Mouse (Mus musculus) retina, postnatal 1 day (tissue): Measurements from ENCODE around the gene Kcnd1.
A peak's percentile ranks its signal among the peaks of the same experiment; 100 is the strongest.
"Not testable (repeated sequence)": the region's sequence is repeated elsewhere in the genome, so short reads cannot be mapped to it uniquely, and the experiment has no call there.

Source experiments
- DNase-seq: peaks from one replicate; pipeline ENCODE4 v3.0.0-alpha.2; 2012

Gene Kcnd1

DNA sequence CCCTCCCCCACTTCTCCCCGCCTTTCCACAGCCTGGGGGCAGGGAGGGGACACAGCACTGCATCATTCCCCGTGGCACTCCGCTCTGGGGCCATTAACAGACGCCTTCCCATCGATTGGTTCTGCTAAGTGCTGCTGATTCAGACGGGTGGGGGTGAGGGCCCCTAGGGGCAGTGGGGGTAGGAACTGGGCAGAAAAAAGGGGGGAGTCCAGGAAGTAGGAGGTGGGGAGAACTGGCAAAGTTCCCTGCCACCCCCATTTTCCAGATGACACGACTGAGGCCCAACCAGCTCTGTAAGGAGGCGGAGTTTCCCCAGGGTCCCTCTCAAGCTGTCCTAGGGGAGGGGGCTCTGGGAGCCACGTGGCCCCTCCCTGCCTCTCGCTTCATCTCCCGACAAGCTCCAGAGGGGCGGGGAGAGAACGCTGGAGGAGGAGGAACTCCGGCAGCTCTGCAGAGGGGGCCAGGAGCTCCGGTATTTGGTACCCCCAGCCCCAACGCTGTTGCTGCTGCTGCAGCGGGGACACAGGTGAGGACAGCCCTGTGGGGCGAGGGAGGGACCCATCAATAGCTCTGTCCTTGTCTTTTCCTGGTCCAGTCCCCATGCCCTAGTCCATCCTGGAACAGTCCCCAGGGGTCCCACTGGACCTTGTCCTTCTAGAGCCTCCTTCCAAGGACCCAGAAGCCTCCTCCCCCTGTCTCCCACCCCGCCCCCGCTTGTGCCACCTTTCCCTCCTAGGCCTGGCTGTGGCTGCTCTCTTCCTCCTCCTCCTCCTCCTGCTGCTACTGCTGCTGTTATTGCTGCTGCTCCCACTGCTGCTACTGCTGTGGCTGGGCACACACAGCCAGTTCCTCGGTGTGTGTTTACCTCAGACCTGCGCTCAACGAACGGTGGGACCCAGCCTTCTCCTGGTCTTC lies at the start of gene Kcnd1:
Gene Kcnd1 (plus strand): TSS at position 425 of the 915 bp plus-strand sequence.
- peak; percentile 40 for DNase-seq

GRCm38 (mm10) chrX:7772766-7773165 lies 49.3 kb upstream of the Kcnd1 start:
- DNase-seq = peak; percentile 7

- DNase-seq = no peak
These were observed 46.4 kb upstream of the Kcnd1 start for GRCm38 (mm10) chrX:7775501-7776205.

GRCm38 (mm10) chrX:7776329-7777082 lies 45.6 kb upstream of the Kcnd1 start:
- DNase-seq = peak; percentile 57

- no peak for DNase-seq
These were observed 43.4 kb upstream of the Kcnd1 start for GRCm38 (mm10) chrX:7778450-7779244.

DNA sequence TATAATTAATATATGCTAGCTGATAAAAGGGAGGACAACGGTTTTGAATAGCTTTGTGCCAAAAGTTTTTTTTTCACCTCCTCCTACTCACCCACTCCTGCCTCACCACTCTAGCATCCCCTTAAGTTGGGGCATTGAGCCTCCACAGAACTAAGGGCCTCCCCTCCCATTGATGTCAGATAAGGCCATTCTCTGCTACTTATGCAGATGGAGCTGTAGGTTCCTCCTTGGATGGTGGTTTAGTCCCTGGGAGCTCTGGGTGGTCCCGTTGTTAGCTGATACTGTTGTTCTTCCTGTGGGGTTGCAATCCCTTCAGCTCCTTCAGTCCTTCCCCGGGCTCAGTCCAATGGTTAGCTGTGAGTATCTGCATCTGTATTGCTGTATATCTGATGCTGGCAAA lies 42.8 kb upstream of the Kcnd1 start:
- no peak for DNase-seq

DNA sequence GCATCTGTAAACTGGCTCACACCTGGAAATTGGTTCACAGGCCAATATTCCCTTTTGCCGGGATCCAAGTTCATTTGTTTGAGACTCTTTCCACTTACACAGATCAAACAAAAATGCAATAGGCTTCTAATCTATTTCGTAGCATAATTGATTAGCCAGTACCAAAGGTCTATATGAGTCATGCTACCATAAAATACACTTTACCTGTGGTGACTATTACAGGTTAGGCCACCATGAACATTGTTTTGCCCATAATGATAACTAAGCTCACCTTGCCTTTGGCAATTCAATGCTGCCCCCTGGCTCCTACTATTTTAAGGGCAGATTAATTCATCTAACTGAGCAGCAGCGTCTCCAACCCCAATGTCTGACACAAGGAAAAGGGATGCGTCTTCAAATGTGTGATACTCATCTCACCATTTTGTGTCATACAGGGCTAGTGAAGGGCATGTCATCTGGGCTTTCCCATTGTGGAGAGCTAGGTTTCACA lies 39.4 kb upstream of the Kcnd1 start:
- DNase-seq = no peak

- DNase-seq = peak; percentile 94
These were observed 32.5 kb upstream of the Kcnd1 start, which contains the start of gene Gripap1 for GRCm38 (mm10) chrX:7789542-7790136. TSS of gene Gripap1 (plus strand) at chrX:7789765.

DNA sequence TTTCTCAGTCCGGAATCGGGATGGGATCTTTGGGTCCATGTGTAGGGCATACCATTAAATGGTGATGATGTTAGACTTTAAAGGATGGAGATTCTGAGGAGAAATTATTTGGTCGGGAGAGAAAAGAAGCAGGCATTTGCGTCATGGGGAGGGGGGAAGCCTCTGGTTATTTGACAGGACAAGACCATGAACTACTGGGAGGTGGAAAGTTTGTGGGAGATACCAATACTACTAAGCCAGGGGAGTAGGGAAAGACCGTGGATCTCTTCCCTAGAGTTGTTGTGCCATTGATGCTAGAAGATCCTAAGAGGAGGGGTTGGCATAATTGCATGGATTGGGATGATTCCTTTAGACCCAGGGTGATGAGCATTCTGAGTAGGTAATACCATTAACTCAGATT lies 31.8 kb upstream of the Kcnd1 start:
- DNase-seq = peak; percentile 14

GRCm38 (mm10) chrX:7793361-7793760 lies 28.7 kb upstream of the Kcnd1 start:
- DNase-seq = peak; percentile 53

DNA sequence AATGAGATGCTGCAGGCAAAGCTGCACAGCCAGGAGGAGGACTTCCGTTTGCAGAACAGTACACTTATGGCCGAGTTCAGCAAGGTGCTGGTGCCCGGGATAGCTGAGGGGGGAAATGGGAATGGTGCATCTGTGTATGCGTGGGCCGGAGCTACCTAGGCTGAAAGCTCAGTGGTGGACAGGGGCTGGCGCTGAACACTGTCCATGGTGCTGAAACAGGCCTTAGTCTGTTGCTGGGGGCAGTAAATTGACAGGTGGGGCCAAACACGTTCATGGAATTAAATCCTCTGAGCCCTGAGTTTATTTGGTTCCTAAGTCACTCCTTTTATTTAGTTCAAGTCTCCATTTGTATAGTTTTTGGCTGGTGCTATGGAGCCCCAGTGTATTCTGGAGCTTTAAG lies 27.1 kb upstream of the Kcnd1 start:
- peak; percentile 47 for DNase-seq

DNA sequence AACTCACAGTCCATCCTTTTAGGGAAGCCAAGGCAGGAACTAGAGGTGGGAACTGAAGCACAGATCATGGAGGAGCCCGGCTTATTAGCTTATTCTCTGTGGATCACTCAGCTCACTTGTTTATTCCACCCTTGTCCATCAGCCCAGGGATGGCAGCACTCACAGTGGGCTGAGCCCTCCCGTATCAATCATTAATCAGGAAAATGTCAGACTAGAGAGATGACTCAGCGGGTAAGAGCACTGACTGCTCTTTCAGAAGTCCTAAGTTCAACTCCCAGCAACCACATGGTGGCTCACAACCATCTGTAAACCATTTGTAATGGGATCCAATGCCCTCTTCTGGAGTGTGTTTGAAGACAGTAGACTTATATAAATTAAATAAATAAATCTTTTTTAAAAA lies 24.8 kb upstream of the Kcnd1 start:
- no peak for DNase-seq

GRCm38 (mm10) chrX:7802157-7802556 lies 19.9 kb upstream of the Kcnd1 start:
- DNase-seq = not testable (repeated sequence)

GRCm38 (mm10) chrX:7815016-7815415 lies 7.1 kb upstream of the Kcnd1 start:
- DNase-seq = peak; percentile 11

DNA sequence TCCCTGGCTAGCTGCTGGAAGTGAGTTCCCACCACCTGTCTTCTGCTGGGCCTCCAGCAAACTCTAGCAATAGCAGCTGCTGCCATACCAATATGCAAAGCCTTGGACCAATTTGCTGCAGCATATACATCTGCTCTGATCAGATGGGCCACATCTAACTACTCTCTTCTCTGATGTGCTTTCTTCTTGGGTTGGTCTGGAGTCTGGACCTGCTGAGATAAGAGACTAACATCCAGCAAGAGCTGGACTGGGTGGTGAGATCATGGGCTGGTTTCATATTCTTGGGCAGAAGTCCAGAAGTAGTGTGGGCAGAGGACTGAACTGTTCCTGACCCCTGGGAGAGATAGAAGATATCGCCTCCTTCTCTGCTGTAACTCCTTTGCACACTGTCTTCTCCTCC lies 15.1 kb downstream of the Kcnd1 start:
- no peak for DNase-seq

DNA sequence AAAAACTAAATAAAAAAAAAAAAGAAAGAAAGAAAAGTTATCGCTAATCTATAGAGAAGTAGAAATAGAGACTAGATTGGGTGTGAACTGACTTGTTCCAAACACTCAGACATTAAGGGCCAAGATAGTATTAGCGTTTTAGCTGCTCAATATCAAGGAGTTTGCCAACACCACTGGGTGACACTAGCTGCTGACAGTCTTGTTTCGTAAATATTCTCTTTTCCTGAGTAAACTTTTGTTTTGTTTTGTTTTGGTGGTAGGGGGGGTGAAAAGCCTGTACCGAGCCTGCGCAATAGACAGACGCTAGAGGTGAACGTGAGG lies 18.7 kb downstream of the Kcnd1 start:
- DNase-seq = no peak

DNA sequence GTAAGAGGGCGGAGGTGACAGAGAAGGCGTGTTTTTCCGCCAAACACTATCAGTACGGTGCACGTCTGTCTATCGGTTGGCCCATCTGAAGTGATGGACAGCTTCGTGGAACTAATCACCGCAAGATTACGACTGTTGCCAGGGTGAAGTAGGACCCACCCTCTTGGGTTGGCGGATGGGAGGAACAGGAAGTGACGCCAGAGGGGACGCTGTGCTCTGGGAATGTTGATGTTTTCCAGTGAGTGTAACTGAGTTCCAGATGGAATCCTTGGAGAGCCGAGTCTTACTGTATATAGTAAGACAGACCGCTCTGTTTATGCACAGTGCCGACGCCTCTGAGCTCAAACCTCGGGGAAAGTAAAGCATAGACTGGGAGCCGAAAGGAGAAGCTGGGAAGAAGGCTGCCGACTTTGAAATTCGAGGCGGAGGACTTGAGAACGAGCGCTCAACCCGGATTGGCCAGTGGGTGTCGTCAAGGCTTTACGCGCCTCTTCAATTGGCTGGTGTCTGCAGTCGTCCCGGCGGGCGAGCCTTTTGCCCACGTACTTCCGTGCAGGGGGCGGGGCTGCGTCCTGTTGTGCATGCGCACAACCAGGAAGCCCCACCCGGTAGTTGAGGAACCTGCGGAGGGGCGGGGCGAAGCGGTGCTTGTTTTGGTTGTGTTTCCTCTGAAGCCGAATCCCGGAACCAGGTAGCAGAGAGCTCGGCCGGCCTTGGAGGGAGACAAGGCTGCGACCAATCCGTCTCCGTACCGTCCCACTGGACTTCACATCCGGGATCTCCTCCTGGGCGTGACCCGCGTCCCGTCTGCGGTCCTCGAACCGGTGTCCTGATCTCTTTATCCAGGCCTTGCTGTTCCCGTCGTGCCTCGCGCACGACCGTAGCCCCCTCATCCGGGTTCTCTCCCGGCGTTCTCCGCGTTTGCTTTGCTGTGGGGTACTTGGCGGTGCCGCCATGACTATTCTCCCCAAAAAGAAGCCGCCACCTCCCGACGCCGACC lies 19.4 kb downstream of the Kcnd1 start, which contains the start of gene Otud5:
Gene Otud5 (plus strand): TSS at position 202 of the 1,000 bp plus-strand sequence.
- DNase-seq = peak; percentile 97

- peak; percentile 10 for DNase-seq
These were observed 20.2 kb downstream of the Kcnd1 start for GRCm38 (mm10) chrX:7842318-7842717.

DNA sequence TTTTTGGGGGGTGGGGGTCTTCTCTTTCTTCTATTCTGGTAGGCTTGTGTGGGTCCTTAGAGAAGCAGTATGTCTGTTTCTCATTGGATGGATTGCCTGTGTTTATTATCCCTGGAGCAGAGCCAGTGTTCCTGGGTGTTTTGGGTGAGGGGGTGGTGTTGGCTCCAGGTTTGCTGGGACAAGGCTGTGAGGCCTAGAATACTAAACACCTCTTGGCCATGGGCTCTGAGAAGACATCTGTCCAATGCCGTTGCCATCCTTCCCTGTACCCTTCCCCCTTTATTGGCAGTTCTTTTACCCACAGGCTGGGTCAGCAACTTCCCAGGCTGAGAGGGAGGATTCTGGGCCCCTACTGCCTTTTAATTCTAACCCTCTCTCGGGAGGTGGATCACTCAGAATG lies 25.8 kb downstream of the Kcnd1 start:
- no peak for DNase-seq

DNA sequence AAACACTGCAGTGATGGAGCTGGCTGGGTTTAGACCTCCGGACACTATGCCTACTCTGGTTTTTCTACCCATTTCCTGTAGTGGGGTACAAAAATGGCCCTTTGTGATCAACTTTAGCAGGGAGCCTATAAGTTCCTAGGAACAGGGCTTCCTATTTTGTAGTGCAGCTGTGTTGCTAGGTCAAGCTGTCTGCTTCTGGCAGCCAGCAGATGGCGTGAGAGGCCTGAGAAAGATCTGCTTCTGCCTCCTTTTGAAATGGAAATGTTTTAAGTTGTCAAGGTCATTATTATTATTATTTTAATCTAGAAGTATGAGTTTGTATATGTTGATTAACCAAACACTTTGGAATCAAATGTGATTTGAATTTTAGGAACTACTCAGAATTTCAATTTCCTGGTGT lies 32.5 kb downstream of the Kcnd1 start:
- peak; percentile 44 for DNase-seq
